Mouse (Mus musculus): ENCODE measurements around the gene Zfp114. TPM values are rescaled to one million over a fixed set of nuclear protein-coding genes. Genes with fewer than 3 reads are reported as not detected.

The Zfp114 gene
- total RNA-seq, 2 experiments from 2014 or later = 2.5 to 2.9 TPM

Other genes with a start within 250 kb of the Zfp114 start
- gene Vmn1r179, start 248.1 kb upstream of the Zfp114 start, total RNA-seq (2021) = not detected
- gene Vmn1r180, start 224.4 kb upstream of the Zfp114 start, total RNA-seq (2021) = not detected
- gene Vmn1r181, start 200.4 kb upstream of the Zfp114 start, total RNA-seq (2021) = not detected
- not detected for gene V1rd19, start 173.4 kb upstream of the Zfp114 start, total RNA-seq (2021)
- gene Vmn1r183, start 121.8 kb upstream of the Zfp114 start, total RNA-seq (2021) = not detected
- gene Zfp180, start 93.1 kb upstream of the Zfp114 start, total RNA-seq (2021) = 10 to 100 TPM; 47.1 to 47.6 TPM
- gene Zfp112, start 62.7 kb upstream of the Zfp114 start, total RNA-seq (2021) = 10 to 100 TPM in 1 of 2 experiments, 1 to 10 TPM in 1; 8.4 to 10.2 TPM
- 10 to 100 TPM; 20.2 to 20.4 TPM for gene Zfp235, start 40.9 kb upstream of the Zfp114 start, total RNA-seq (2021)
- gene Zfp111, start 36.4 kb downstream of the Zfp114 start, total RNA-seq (2021) = 10 to 100 TPM in 1 of 2 experiments, 1 to 10 TPM in 1; 8.9 to 12.6 TPM
- gene Zfp109, start 62.5 kb downstream of the Zfp114 start, total RNA-seq (2021) = 10 to 100 TPM in 1 of 2 experiments, 1 to 10 TPM in 1; 7.9 to 10.5 TPM
- 1 to 10 TPM; 8.4 to 8.8 TPM for gene Zfp108, start 79.7 kb downstream of the Zfp114 start, total RNA-seq (2021)
- gene Zfp93, start 95.4 kb downstream of the Zfp114 start, total RNA-seq (2021) = 10 to 100 TPM; 11.0 to 11.5 TPM
- gene Zfp61, start 126.2 kb downstream of the Zfp114 start, total RNA-seq (2021) = 10 to 100 TPM; 19.3 to 20.8 TPM
- 10 to 100 TPM; 13.2 to 16.9 TPM for gene Zfp94, start 141.6 kb downstream of the Zfp114 start, total RNA-seq (2021)
- not detected for gene Tescl, start 158.9 kb downstream of the Zfp114 start, total RNA-seq (2021)
- gene Lypd5, start 174.1 kb downstream of the Zfp114 start, total RNA-seq (2021) = not detected
- under 1 TPM in 1 of 2 experiments, not detected in 1; 0.50 TPM for gene Kcnn4, start 195.2 kb downstream of the Zfp114 start, total RNA-seq (2021)
- 10 to 100 TPM; 38.1 to 40.2 TPM for gene Smg9, start 224.6 kb downstream of the Zfp114 start, total RNA-seq (2021)